Mouse (Mus musculus) kidney, postnatal 25 days (tissue): ENCODE measurements around the gene Gm21586.
"Not testable (repeated sequence)": the region's sequence is repeated elsewhere in the genome, so short reads cannot be mapped to it uniquely, and the experiment has no call there.

Experiments
- DNase-seq, 2 experiments: peaks; one replicate each; pipeline ENCODE4 v3.0.0; 2021; ENCODE audit warnings: mixed read lengths in 2 of 2

Gm21586 gene

GRCm38 (mm10) chr4:42439078-42439477 lies at the start of gene Gm21586:
Gene Gm21586 (plus strand): TSS chr4:42439378.
- DNase-seq: not testable (repeated sequence)

DNA sequence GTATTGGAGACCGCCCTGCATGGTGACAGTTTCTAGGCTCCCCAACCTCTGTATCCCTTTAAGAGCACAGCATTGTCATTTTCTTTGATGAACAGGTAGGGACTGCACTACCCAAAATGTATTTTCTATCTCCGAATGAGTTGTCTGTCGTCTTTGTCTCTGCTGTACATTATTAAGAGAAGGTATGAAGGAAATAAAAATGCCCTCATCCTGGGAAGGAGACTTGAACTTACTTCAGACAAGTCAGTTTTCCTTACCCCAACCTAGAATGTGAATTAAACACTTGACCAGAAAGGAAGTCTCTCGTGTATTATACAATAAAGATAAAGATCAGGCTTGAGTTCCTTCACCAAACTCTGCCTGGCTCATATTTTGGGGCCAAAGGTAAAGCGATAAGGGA lies 27.3 kb downstream of the Gm21586 start, which contains the start of gene Gm2163:
TSS of gene Gm2163 (plus strand) at position 301 of the 400 bp plus-strand sequence.
- DNase-seq: not testable (repeated sequence)
